Mouse (Mus musculus): ENCODE data around the gene Gm20503.

Gm20503 gene

DNA sequence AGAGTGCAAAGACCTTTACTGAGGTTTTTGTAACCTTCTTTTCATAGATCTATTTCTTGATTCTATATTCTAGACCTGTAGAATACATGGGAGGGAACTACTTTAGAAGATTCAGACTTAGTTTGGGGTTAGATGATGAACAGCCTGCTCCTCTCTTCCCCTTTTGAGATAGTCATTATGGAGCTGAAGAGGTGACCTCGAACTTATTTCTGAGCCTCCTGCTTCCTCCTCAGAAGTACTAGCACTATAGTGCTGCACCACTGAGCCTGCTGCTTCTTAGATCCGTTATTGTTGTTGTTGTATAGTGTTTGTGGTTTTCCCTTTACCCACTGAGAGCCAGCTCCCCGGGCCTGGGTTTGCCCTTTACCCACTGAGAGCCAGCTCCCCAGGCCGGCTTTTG lies 6.7 kb downstream of the Gm20503 start:
- no peaks in the 10 kb centered on the region; the same call in 1 of the 2 replicates for H3K36me3 ChIP-seq (ENCODE audit: insufficient read depth, low read length)
- H3K9me3 ChIP-seq (ENCODE audit: low read length) = no peaks in the 10 kb centered on the region
- H3K4me3 ChIP-seq (replicated peaks; ENCODE audit: low read length) = no peak overlapping the region
- TF ChIP-seq CTCF (conservative IDR thresholded peaks at IDR 0.05; ENCODE audit: low read length) = no peak
- TF ChIP-seq POU5F1 (IDR thresholded peaks at IDR 0.05; ENCODE audit: borderline replicate concordance, low read length) = no peak
- TF ChIP-seq NANOG (IDR thresholded peaks at IDR 0.05; ENCODE audit: borderline replicate concordance, low read length) = no peak
- no peaks in the 10 kb centered on the region for H3K27me3 ChIP-seq (ENCODE audit: insufficient read depth, low read length)
- peaks cover 30% of the 10 kb centered on the region for H3K4me1 ChIP-seq (replicated peaks; ENCODE audit: low read depth, low read length)

DNA sequence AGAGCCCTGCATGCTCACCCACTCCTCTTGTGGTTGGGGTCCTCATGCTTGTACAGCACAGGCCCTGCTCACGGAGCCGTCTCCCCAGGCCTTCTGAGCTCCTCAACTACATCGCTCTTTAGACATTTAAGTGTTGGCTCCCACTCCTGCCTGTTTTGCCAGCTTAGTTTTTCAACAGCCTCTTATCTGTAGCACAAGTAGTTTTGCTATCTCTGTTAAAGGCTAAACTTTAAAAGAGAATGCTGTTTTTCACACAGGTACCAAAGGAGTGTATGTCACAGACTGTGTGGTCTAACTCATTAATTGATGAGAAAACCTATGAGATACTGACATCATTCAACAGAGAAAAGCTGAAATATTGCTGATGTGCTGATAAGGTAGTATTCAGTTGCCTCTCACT lies 8.4 kb downstream of the Gm20503 start:
- Histone ChIP-seq H3K36me3 (ENCODE audit: insufficient read depth, low read length) (peaks cover 4% of the 10 kb centered on the region), H3K27me3 (ENCODE audit: insufficient read depth, low read length) (no peaks in the 10 kb centered on the region), H3K9me3 (ENCODE audit: low read length) (no peaks in the 10 kb centered on the region), H3K4me1 (replicated peaks; ENCODE audit: low read depth, low read length) (peaks cover 20% of the 10 kb centered on the region), H3K4me3 (replicated peaks; ENCODE audit: low read length) (no peak overlapping the region)
- no peak for TF ChIP-seq POU5F1 (IDR thresholded peaks at IDR 0.05; ENCODE audit: borderline replicate concordance, low read length)
- TF ChIP-seq CTCF (conservative IDR thresholded peaks at IDR 0.05; ENCODE audit: low read length) = no peak
- TF ChIP-seq NANOG (IDR thresholded peaks at IDR 0.05; ENCODE audit: borderline replicate concordance, low read length) = no peak

DNA sequence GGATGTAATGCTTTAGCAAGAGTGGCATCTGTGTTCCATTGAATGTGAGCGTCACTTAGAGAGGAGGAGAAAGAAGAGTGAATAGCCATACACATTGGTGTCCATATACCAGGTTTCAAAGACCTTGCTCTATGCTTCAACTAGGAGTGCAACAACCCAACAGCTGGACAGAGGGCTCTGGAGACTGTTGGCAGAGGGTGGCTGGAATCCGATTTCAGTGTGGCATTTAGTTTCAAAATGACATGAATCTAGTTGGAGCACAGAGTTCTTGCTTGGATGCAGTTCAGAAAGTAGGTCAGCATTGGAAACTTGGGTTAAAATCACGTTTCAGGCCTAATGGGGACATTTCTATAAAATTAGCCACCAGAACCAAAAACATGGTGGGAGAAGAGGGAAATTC lies 12.2 kb downstream of the Gm20503 start:
- no peak overlapping the region for H3K4me3 ChIP-seq (replicated peaks; ENCODE audit: low read length)
- H3K4me1 ChIP-seq (replicated peaks; ENCODE audit: low read depth, low read length) = peaks cover 18% of the 10 kb centered on the region
- TF ChIP-seq NANOG (IDR thresholded peaks at IDR 0.05; ENCODE audit: borderline replicate concordance, low read length) (no peak), CTCF (conservative IDR thresholded peaks at IDR 0.05; ENCODE audit: low read length) (no peak), POU5F1 (IDR thresholded peaks at IDR 0.05; ENCODE audit: borderline replicate concordance, low read length) (no peak)
- H3K9me3 ChIP-seq (ENCODE audit: low read length) = no peaks in the 10 kb centered on the region
- H3K36me3 ChIP-seq (ENCODE audit: insufficient read depth, low read length) = peaks cover 16% of the 10 kb centered on the region
- H3K27me3 ChIP-seq (ENCODE audit: insufficient read depth, low read length) = no peaks in the 10 kb centered on the region

DNA sequence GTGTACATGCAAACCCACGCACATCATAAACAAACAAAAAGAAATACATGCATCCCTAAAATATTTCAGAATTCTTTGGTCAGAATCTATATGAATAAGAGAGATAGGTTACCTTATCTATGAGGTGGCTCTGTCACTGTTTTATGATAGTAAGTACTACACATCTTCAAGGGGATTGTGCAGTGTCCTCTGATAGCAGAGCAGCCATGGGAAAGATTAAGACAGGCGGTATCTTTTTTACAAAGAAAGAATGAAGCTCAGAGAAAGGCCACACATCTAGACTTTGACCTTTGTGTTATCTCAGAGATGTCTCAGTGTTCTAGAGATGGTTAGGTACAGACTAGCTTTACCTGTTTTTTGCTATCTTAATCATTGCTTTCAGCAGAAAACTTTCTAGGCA lies 13.9 kb downstream of the Gm20503 start:
- peaks cover 26% of the 10 kb centered on the region for H3K36me3 ChIP-seq (ENCODE audit: insufficient read depth, low read length)
- H3K4me3 ChIP-seq (replicated peaks; ENCODE audit: low read length) = no peak overlapping the region
- H3K9me3 ChIP-seq (ENCODE audit: low read length) = no peaks in the 10 kb centered on the region
- TF ChIP-seq NANOG (IDR thresholded peaks at IDR 0.05; ENCODE audit: borderline replicate concordance, low read length) = no peak
- no peak for TF ChIP-seq CTCF (conservative IDR thresholded peaks at IDR 0.05; ENCODE audit: low read length)
- no peak for TF ChIP-seq POU5F1 (IDR thresholded peaks at IDR 0.05; ENCODE audit: borderline replicate concordance, low read length)
- no peaks in the 10 kb centered on the region for H3K27me3 ChIP-seq (ENCODE audit: insufficient read depth, low read length)
- peaks cover 14% of the 10 kb centered on the region for H3K4me1 ChIP-seq (replicated peaks; ENCODE audit: low read depth, low read length)

DNA sequence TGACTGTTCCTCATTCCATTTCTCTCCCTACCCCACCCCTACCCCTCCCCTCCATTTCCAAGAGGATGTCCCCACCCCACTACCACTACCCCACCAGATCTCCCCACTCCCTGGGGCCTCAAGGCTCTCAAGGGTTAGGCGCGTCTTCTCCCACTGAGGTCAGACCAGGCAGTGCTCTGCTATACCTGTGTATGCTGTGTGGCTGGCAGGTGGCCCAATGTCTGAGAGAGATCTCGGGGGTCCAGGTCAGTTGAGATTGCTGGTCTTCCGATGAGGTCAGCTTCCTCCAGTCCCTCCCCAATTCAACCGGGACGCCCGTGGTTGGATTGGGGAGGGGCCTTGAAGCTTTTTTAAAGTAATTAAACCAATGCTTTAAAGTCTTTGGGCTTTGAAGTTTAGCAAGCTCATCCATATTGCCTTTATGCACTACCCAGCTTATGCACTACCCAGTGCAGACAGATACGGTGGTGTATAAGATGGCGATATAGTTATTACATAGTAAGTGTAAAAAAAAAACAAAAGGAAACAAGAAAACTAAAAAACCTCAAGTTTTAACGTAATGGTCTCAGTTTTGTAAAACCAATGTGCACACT lies 31.4 kb downstream of the Gm20503 start:
- Histone ChIP-seq H3K9me3 (ENCODE audit: low read length) (peaks cover 1% of the 10 kb centered on the region; the same call in 1 of the 2 replicates), H3K4me1 (replicated peaks; ENCODE audit: low read depth, low read length) (peaks cover 21% of the 10 kb centered on the region), H3K27me3 (ENCODE audit: insufficient read depth, low read length) (peaks cover 17% of the 10 kb centered on the region), H3K4me3 (replicated peaks; ENCODE audit: low read length) (peak overlapping the region; percentile 83), H3K36me3 (ENCODE audit: insufficient read depth, low read length) (no peaks in the 10 kb centered on the region)
- no peak for TF ChIP-seq POU5F1 (IDR thresholded peaks at IDR 0.05; ENCODE audit: borderline replicate concordance, low read length)
- TF ChIP-seq NANOG (IDR thresholded peaks at IDR 0.05; ENCODE audit: borderline replicate concordance, low read length) = no peak
- TF ChIP-seq CTCF (conservative IDR thresholded peaks at IDR 0.05; ENCODE audit: low read length) = no peak

DNA sequence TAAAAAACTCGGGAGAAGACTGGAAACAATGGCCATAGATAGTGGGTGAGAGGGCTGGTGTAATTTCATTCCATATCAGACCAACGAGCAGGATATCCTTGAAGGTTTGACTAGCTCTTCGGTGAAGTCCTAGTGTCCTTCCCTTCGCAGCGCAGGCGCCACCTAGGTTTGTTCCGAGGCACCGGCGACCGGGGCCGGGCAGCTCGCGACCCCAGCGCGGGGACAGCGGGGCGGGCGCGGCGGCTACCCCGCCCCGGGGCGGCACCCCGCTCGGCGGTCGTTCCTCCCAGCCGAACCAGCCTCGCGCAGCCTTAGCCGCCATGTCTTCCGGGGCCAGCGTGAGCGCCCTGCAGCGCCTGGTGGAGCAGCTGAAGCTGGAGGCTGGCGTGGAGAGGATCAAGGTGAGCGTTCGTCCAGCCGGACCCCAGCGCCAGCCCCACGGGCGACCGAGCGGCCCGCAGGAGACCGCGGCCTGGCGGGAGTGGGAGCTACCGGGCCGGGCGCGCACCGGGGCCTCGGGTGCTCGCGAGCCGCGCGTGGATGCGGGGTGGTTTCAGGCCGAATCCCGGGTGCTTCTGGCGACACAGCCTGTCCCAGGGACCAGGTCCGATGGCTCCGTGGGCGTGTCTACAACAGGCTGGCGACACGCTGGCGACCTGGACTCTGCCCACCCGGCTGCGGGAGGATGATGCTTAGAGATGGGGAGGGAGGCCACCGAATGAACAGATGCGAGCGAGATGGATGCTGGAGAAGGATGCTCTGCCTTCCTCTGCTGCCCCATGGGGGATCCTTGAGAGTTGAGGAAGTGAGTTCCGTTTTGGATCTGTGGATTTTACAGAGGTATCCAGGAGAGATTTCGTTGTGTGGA lies 32.1 kb downstream of the Gm20503 start, which contains the start of gene Gng10:
Gene Gng10, plus strand, starts transcription at position 171 of the 868 bp plus-strand sequence.
- Histone ChIP-seq H3K27me3 (ENCODE audit: insufficient read depth, low read length) (peaks cover 17% of the 10 kb centered on the region), H3K4me1 (replicated peaks; ENCODE audit: low read depth, low read length) (peaks cover 21% of the 10 kb centered on the region), H3K36me3 (ENCODE audit: insufficient read depth, low read length) (no peaks in the 10 kb centered on the region), H3K9me3 (ENCODE audit: low read length) (peaks cover 3% of the 10 kb centered on the region; the same call in 1 of the 2 replicates), H3K4me3 (replicated peaks; ENCODE audit: low read length) (peak within 1 kb of the TSS; percentile 83)
- TF ChIP-seq NANOG (IDR thresholded peaks at IDR 0.05; ENCODE audit: borderline replicate concordance, low read length) (no peak), POU5F1 (IDR thresholded peaks at IDR 0.05; ENCODE audit: borderline replicate concordance, low read length) (no peak), CTCF (conservative IDR thresholded peaks at IDR 0.05; ENCODE audit: low read length) (no peak)

DNA sequence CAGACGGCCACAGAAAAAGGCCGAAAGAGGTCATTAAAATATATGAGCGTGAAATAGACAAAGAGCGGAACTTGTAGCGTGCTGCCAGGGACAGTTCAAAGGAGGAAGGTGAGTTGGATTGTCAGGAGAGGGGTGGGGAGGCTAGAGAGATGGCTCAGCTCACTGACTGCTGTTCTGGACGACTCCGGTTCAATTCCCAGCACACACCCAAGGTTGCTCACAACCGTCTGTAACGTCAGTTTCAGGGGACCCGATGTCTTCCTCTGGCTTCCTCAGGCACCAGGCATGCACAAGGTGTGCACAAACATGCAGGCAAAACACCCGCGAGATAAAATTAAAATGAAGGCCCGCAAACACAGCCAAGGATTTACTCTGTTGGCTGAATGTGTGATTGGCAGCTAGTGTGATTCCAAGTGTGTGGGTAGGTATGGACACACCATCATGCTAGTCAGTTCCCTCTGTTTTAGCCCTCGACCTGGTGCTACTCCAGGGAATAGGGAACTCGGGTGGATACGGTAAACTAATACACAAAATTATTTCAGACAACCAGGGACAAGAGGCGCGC lies 32.9 kb downstream of the Gm20503 start:
- TF ChIP-seq POU5F1 (IDR thresholded peaks at IDR 0.05; ENCODE audit: borderline replicate concordance, low read length) (no peak), CTCF (conservative IDR thresholded peaks at IDR 0.05; ENCODE audit: low read length) (no peak), NANOG (IDR thresholded peaks at IDR 0.05; ENCODE audit: borderline replicate concordance, low read length) (no peak)
- Histone ChIP-seq H3K36me3 (ENCODE audit: insufficient read depth, low read length) (no peaks in the 10 kb centered on the region), H3K27me3 (ENCODE audit: insufficient read depth, low read length) (peaks cover 17% of the 10 kb centered on the region), H3K4me1 (replicated peaks; ENCODE audit: low read depth, low read length) (peaks cover 21% of the 10 kb centered on the region), H3K9me3 (ENCODE audit: low read length) (peaks cover 3% of the 10 kb centered on the region; the same call in 1 of the 2 replicates), H3K4me3 (replicated peaks; ENCODE audit: low read length) (peak overlapping the region; percentile 83)

DNA sequence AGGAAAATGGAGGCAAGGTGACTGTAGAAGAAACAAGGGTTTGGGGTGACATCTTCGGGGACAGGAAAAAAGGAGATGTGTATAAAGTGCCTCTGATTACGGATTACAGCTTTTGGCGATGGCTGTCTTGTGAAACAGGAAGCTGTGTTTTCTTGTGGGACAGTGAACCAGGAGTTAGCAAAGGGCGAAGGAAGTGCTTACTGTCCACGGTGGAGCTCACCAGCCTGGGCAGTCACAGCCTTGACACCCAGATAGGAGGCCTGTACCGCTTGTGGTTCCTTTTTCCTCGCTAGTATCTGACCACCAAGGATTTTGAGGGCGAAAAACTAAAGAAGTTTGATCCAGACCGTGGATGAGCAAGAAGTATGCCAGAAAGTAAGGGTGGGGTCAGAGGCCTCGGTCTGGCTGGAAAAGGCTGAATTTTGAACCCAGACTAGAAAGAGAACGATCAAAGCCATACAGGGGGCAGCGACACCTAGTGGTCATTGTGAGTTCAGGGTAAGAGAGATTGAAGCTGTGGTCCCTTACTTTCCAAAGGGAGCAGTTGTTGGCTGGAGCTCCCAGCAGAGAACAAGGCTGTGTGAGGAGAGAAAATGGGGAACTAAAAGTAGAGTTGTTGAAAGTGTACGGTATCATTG lies 33.6 kb downstream of the Gm20503 start:
- no peak overlapping the region for H3K4me3 ChIP-seq (replicated peaks; ENCODE audit: low read length)
- TF ChIP-seq CTCF (conservative IDR thresholded peaks at IDR 0.05; ENCODE audit: low read length) = peak; percentile 86
- no peak for TF ChIP-seq NANOG (IDR thresholded peaks at IDR 0.05; ENCODE audit: borderline replicate concordance, low read length)
- no peaks in the 10 kb centered on the region for H3K36me3 ChIP-seq (ENCODE audit: insufficient read depth, low read length)
- peaks cover 3% of the 10 kb centered on the region; the same call in 1 of the 2 replicates for H3K9me3 ChIP-seq (ENCODE audit: low read length)
- peaks cover 21% of the 10 kb centered on the region for H3K4me1 ChIP-seq (replicated peaks; ENCODE audit: low read depth, low read length)
- peaks cover 17% of the 10 kb centered on the region for H3K27me3 ChIP-seq (ENCODE audit: insufficient read depth, low read length)

Data from E14TG2a.4 (cell line).